Mouse (Mus musculus) left cerebral cortex, postnatal 10 days (tissue): Measurements from ENCODE around the gene Mapk14. TPM values are rescaled to one million over a fixed set of nuclear protein-coding genes. Genes with fewer than 3 reads are reported as not detected.
"Not testable (repeated sequence)": the region's sequence is repeated elsewhere in the genome, so short reads cannot be mapped to it uniquely, and the experiment has no call there.

ENCODE experiments used
- DNase-seq, 2 experiments: peaks; one replicate each; pipeline ENCODE4 v3.0.0; 2021 to 2022; ENCODE audit warnings: low spot score in 2 of 2, mixed read lengths in 1 of 2; ENCODE audit errors: extremely low spot score in 1 of 2
- intact Hi-C: fragments of 180-260 bp; cut with DNase I; formaldehyde crosslinking; loops from one replicate; pipeline ENCODE4 v1.15.1; 2025
- total RNA-seq, 2 experiments: library from RNA; stranded (reverse); gene quantifications; 2 replicates each; pipeline ENCODE4 v1.2.3; 2021

Mapk14 gene
- total RNA-seq, 2 experiments from 2014 or later: 58.7 to 64.6 TPM

GRCm38 (mm10) chr17:28717535-28717934 lies 26.4 kb downstream of the Mapk14 start:
- DNase-seq: no peak
- intact Hi-C loops: no loop called here

- intact Hi-C loops: no loop called here
- no peak for DNase-seq
Measured at GRCm38 (mm10) chr17:28725783-28726182, 34.7 kb downstream of the Mapk14 start, which contains the start of gene AC170998.1. AC170998.1 (plus strand) TSS chr17:28726083.

- intact Hi-C loops, DNase-seq: not testable (repeated sequence)
Measured at GRCm38 (mm10) chr17:28727511-28727910, 36.4 kb downstream of the Mapk14 start.

- intact Hi-C loops: loop anchor here (5.0 kb wide), 1 partner anchor 43 kb away; the partner anchor contains the start of genes Mapk14 and Slc26a8
- no peak for DNase-seq
Measured at GRCm38 (mm10) chr17:28735317-28736105, 44.4 kb downstream of the Mapk14 start.

- no peak for DNase-seq
- intact Hi-C loops: loop anchor here (5.0 kb wide), 1 partner anchor 44 kb away; the partner anchor contains the start of genes Mapk14 and Slc26a8
Measured at GRCm38 (mm10) chr17:28736486-28736885, 45.4 kb downstream of the Mapk14 start.

GRCm38 (mm10) chr17:28737973-28738372 lies 46.8 kb downstream of the Mapk14 start:
- intact Hi-C loops: loop anchor here (5.0 kb wide), 1 partner anchor 46 kb away; the partner anchor contains the start of genes Mapk14 and Slc26a8
- no peak for DNase-seq

- intact Hi-C loops: loop anchor here (5.0 kb wide), 1 partner anchor 47 kb away; the partner anchor contains the start of genes Mapk14 and Slc26a8
- no peak for DNase-seq
Measured at GRCm38 (mm10) chr17:28739244-28739643, 48.1 kb downstream of the Mapk14 start.

- DNase-seq: peak; percentile 48 to 62
- intact Hi-C loops: no loop called here
Measured at GRCm38 (mm10) chr17:28743145-28743866, 52.2 kb downstream of the Mapk14 start.

GRCm38 (mm10) chr17:28743916-28744315 lies 52.8 kb downstream of the Mapk14 start:
- intact Hi-C loops: no loop called here
- no peak for DNase-seq

- intact Hi-C loops: no loop called here
- no peak for DNase-seq
Measured at GRCm38 (mm10) chr17:28745773-28746172, 54.6 kb downstream of the Mapk14 start.

GRCm38 (mm10) chr17:28748001-28748400 lies 56.9 kb downstream of the Mapk14 start:
- intact Hi-C loops: no loop called here

GRCm38 (mm10) chr17:28750580-28750979 lies 59.5 kb downstream of the Mapk14 start:
- intact Hi-C loops: no loop called here
- DNase-seq: no peak

More at GRCm38 (mm10) chr17:28748001-28748400, 56.9 kb downstream of the Mapk14 start:
- DNase-seq: no peak

- DNase-seq: no peak
- intact Hi-C loops: no loop called here
Measured at GRCm38 (mm10) chr17:28756447-28756846, 65.3 kb downstream of the Mapk14 start.

- no peak for DNase-seq
- intact Hi-C loops: no loop called here
Measured at GRCm38 (mm10) chr17:28757470-28757869, 66.3 kb downstream of the Mapk14 start.

- intact Hi-C loops: no loop called here
- DNase-seq: no peak
Measured at GRCm38 (mm10) chr17:28760736-28761312, 69.7 kb downstream of the Mapk14 start.

- intact Hi-C loops: no loop called here
- DNase-seq: peak; percentile 34 to 73
Measured at GRCm38 (mm10) chr17:28761871-28762270, 70.7 kb downstream of the Mapk14 start.

GRCm38 (mm10) chr17:28766203-28766602 lies 75.1 kb downstream of the Mapk14 start:
- no peak for DNase-seq
- intact Hi-C loops: loop anchor here (5.0 kb wide), 1 partner anchor 161 kb away; no protein-coding TSS in a partner anchor

- no peak for DNase-seq
- intact Hi-C loops: loop anchor here (5.0 kb wide), 1 partner anchor 160 kb away; no protein-coding TSS in a partner anchor
Measured at GRCm38 (mm10) chr17:28766781-28767515, 75.8 kb downstream of the Mapk14 start.
